Mouse (Mus musculus) urinary bladder, postnatal 4 days (tissue): ENCODE results near the gene Gm10401.

Experiments used
- DNase-seq, 2 experiments: peaks; one replicate each; pipeline ENCODE4 v3.0.0; 2021 to 2022; ENCODE audit warnings: low spot score in 2 of 2

Gm10401 gene

DNA sequence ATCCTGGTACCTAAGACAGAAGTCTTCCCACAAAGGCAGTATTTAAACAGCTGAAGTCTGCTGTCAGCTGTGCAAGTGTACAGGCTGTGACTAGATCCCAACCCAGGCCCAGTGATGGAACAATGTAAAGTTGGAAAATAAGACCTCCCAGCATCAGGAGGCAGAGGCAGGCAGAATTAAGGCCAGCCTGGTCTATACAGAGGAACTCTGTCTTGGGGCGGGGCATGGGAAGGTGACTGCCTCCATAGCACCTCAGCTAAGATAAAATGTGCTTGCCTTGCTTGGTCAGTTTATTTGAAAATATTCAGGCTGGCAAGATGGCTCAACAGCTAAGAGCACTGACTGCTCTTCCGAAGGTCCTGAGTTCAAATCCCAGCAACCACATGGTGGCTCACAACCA, 27.6 kb downstream of the Gm10401 start:
- no peak for DNase-seq

DNA sequence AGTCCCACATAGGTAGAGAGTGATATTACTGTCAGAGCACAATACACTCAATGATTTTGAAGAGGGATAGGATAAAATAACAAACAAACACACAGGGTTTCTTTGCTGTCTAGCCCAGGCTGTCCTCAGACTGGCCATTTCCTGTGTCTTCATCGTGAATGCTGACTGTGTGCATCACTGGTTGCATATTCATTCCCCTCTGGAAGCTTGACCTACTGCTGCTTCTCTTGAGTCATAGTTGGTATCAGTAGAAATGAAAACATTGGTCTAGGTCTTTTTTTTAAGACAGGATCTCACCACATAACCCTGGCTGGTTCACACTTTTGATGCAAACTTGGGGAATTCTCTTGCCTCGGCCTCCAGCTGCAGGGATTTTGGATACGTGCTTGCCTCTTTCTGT, 28.5 kb downstream of the Gm10401 start:
- no peak for DNase-seq

DNA sequence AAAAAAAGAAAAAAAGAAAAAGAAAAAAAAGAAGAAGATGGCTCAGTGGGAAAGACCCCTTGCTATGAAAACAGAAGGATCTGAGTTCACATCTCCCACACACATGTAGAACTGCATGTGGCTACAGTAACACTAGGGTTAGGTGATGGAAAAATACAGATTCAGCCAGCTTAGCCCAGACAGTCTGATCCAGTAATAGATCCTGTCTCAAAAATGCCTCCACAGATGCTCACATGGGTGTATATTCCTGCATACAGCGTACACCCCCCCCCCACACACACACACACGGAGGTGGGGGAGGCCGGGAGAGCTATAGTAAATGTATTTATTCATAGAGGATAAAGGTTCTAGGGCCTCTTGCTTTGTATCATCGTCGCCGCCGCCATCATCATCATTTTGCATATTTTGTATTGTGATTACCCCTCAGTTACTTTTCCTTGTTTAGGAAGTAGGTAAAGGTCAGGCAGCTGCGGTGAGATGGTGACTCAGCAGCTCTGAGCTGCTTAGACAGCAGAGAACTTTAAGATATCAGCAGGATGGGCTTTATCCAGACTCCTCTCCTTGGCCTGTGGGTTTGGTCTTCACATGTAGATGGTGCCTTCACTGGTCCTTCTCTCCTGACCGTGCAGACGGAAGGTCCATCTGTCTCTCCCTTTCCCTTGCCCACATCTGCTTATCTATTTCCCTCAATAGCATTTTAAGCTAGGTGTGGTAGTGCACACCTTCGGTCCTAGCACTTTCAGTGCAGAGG, 29.2 kb downstream of the Gm10401 start:
- DNase-seq = no peak

DNA sequence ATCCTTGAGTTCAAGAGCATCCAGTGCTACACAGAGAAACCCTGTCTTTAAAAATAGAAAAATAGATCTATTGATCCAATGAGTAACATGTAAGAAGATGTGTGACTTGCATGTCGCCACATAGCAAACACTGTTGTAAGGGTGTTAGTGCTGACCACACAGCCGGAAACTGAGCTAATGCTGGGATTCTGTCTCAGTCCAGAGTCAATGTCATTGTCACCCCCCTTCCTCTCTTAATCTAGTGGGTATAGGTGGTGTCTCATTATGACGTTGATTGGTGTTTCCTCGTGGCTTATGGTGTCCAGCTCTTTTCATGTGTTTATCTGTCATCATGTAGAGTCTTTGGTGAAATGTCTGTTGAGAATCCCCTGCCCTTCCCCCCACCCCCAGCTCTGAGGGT, 31.9 kb downstream of the Gm10401 start:
- DNase-seq = no peak

DNA sequence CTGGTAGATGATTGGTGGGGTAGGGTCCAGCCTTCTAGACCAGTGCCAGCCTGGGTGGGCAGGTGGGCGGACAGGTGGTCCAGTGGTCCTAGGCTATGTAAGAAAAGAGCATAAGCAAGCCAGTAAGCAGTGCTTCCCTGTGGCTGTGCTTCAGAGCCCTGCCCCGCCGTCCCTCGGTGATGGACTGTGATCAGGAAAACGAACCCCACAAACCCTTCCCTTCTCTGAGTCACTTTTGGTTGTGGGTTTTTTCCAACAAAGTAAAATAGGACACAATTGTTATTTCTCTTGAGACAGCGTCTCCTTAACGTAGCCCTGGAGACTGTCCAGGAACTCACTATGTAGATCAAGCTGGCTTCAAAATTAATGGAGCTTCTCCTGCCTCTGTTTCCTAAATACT, 34.7 kb downstream of the Gm10401 start:
- DNase-seq = no peak

DNA sequence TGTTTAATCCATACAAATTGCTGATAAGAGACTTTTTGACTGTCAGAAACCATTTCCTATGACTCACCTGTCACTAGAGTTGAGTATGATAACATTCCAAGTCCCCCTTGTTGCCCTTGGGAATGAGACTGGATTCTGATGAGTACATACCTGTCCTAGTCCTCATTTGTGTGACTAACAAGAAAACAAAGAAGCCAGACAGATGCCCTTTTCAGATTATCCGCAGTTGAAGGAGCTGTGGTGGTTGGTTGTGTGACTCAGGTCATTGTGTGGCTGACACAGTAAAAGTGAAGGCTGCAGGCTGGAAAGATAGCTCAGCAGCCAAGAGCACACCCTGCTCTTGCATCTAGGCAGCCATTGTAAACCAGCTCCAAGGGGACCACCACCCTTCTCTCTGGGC, 35.5 kb downstream of the Gm10401 start:
- DNase-seq = no peak

DNA sequence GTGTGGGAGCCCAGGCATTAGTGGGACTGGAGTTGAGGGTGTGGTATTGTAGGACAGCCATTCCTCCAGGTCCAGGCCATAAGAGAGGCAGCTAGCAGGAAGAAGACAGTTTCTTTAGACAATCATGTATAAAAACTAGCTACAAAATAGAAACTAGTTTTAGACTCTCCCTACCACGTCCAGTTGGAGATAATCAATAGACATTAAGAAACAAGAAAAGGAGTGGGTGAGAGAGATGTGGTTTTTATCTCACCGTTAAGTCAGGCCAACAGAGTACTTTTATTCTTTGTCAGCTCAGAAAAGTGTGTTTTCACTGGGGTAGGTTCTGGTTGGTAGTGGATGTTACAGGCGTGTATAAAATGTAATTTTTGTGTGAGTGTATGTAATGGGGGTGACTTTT, 37.1 kb downstream of the Gm10401 start:
- DNase-seq = no peak

DNA sequence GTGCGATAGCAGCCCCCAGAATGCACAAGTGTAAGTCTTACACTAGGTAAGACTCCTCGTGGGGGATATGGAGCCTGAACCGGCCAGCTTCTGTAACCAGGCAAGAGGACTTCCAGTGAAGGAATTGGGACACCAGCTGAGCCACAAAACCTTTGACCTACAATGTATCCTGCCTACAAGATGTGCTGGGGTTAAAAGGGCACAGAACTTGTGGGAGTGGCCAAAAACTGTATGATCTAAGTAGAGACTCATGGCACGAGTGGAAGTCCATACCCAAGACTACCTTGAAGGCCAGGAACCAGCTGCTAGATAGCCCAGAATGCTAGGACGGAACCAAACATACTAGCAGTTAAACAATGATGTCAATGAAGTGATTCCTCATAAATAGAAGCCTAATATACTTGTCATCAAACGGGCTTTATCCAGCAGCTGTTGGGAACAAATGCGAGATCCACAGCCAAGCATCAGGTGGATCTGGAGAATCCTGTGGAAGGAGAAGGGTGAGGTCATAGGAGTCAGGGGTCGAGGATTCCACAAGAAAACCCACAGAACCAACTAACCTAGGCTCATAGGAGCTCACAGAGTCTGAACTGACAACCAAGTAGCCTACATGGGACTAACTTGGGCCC, 37.9 kb downstream of the Gm10401 start:
- DNase-seq = no peak

DNA sequence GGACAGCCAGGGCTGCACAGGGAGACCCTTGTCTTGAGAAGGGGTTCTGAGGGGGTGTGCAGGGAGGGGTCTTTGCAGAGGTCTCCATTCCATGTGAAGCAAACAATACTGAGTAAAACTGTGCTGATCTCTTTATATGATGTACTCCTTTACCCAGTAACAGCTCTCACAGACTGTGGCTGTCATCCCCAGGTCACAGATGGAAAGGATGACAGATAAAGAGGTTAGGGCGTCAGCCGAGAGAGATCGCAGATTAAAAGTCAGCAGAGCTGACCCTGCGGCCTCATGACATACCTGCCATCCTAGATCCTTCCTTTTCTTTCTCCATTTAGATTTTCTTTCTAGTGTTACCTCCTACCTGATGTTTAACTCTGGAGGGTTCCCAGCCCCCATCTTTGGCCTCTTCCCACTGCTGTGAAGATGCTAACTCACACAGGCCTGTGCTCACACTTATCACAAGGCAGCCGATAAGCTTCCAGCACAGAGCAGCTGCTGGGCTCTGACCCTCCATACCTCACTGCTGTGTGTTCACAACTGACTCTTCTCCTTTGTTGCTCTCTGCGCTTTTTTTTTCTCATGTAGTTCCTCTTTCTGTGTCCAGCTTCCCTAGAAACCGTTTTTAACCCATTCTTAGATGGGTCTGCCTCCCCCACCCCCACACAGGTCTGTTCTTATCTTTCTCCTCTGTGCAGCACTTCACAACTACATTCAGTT, 39.4 kb downstream of the Gm10401 start:
- DNase-seq = no peak

DNA sequence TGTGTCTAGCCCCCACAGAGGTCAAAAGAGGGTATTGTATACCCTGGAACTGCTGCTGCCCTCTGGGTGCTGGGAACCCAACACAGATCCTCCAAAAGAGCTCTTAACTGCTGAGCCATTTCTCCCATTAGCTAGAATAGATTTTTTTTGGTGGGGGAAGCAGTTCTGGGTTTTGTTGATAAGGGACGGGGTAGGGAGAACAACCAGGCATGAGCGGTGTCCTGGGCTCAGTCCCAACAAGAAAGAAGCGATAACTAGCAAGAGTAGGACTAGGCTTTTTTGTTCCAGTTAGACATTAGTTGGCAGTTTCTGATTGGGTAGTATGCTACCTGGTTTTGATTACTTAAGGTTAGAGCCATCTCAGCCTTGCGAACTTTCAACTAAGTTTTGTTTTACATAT, 40.9 kb downstream of the Gm10401 start:
- no peak for DNase-seq

DNA sequence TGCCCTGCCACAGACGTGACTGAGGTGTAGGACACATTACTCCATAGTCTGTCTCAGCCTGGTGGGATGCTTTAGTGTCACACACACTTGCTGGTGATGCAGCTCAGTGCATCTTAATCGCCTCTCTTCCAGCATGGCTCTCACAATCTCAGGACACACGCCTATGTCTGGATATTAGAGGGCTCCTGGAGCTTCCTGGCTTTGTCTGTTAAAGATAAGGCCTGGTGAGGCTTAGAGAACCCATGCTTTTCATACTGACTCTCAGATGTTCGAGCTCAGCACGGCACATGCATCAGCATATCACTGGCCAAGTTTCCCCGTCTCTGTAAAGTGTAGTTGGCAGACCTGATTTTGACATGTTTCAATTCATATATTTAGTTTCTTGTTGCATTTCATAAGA, 42.7 kb downstream of the Gm10401 start:
- no peak for DNase-seq

DNA sequence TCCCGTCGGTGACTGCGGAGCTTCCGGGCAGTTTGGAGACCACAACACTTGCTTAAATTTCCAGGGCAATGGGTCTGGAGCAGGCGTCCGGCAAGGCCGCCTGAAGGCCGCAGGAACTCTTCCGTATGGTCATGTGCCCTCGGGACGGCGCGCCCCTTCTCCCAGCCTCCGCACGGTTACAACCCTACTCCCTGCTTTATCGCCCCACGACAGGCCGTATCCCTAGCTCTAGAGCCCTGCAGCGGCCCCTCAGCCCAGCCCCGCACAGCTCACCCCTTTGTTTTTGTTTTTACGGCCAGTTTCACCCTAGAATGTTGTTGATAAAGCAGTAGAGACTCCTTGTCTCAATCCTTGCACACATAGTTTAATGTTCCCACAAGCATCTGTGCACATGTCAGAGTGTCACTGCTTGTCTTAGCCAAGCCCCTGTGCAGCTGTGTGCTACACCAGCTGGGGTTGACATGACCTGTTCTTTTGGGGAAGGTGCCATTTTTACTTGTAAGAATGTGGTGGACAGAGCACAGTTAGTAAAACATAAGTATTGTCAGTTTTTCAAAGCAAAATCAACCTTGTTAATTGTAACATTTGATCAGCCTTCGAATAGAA, 44.2 kb downstream of the Gm10401 start:
- DNase-seq = no peak

DNA sequence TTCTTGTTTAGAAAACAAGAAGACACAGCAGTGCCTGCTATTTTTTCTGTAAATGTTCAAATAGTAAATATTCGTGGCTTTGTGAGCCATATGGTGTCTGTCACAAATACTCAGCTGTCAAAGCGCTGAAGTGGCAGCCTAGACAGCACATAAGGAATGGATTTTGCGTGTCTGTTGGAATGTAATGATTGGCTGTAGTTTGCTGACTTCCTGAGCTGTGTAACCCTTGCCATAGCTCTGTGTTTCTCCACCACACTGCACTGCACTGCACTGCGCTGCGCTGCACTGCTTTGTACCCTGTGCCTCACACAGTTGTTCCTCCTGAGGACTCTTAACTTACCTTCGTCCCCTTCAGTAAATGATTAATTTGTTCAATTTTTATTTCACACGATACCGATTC, 45.5 kb downstream of the Gm10401 start:
- no peak for DNase-seq

DNA sequence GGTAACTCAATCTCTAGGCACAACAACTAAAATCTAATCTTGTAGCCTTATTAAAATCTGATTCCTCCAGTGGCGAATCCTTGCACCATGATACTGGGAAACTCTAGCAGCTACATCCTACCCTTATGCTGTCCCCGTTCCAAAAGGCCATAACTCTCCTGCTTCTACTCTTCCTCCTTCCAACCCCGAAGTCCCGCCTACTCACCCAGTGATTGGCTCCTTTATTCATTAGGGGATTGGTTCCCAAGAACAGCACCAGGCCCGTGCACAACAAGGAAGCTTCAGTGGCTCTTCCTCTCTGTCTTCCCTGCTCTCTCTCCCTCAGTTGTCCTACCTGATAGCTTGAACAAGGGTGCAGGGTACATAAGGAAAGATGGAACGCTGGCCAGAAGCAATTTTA, 47.3 kb downstream of the Gm10401 start:
- no peak for DNase-seq

DNA sequence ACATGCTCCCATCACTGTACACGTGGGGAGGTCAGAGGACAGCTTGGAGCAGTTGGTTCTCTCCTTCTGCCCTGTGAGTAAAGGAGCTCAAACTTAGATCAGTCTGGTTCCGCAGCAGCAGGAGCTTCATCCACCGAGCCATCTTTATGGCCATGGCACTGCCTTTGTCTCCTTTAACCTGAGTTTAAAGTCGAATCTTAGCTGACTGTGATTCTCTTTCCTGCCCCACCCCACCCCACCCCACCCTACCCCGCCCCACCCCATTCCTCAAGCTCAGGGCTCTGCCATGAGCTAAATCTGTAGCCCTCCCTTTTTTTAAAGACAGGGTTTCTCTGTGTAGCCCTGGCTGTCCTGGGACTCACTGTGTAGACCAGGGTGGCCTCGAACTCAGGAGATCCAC, 48.4 kb downstream of the Gm10401 start:
- no peak for DNase-seq
